Mouse (Mus musculus): ENCODE measurements around the gene BC051019. TPM values are rescaled to one million over a fixed set of nuclear protein-coding genes. Genes with fewer than 3 reads are reported as not detected.
A peak's percentile ranks its signal among the peaks of the same experiment; 100 is the strongest.

The BC051019 gene
- polyA plus RNA-seq, 1 experiment from 2014 or later = 0.14 TPM

DNA sequence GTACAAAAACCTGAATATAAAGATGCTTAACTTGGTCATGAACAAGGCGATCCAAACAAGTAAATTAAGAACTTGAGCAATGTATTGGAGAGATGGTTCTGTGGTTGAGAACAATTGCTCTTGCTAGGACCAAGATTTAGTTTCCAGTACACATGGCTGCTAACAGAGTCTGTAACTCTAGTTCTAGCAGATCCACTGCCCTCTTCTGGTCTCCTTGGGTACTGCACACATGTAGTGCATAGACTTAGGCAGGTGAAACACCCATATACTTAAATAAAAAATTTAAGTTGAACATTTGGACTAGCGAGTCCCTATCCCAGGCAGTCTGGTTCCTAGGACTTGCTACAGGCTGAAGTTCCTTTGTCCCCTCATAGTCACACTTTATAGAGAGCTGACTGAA, 1.0 kb downstream of the BC051019 start:
- Histone ChIP-seq H3K4me3 (ENCODE audit: low read depth, low read length) (no peak overlapping the region), H3K9me3 (ENCODE audit: control insufficient read depth, low read depth, low read length) (no peaks in the 10 kb centered on the region), H3K27ac (ENCODE audit: low read length) (no peak overlapping the region), H3K4me1 (ENCODE audit: control insufficient read depth, insufficient read depth, low read length) (no peaks in the 10 kb centered on the region), H3K27me3 (ENCODE audit: control insufficient read depth, insufficient read depth, low read length) (no peaks in the 10 kb centered on the region), H3K36me3 (ENCODE audit: control insufficient read depth, insufficient read depth, low read length) (no peaks in the 10 kb centered on the region), H3K4me2 (replicated peaks; ENCODE audit: low read depth, low read length) (no peak overlapping the region), H3K9ac (replicated peaks; ENCODE audit: low read depth, low read length) (no peak overlapping the region)
- ATAC-seq (ENCODE audit: insufficient number of reproducible peaks, insufficient read depth, low FRiP score, low read depth) = no peak
- 94% methylated on average over 2 of the region's 2 CpGs for WGBS

DNA sequence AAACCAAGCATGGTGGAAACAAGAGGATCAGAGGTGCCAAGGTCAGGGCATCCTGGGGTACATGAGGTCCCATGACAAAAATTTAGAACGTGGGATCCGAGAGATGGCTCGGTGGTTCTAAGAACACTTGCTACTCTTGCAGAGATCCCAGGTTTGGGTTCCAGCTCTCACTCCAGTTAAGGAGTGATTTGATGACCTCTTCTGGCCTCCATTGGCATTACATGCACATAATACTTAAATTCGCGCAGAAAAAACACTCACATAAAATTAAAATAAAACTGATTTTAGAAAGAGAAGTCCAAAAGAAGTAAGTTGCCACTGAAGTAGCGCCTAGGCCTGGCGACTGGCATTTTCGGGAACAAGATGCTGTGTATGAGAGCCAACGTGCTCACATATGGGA, 4.4 kb downstream of the BC051019 start:
- no peak overlapping the region for H3K4me3 ChIP-seq (ENCODE audit: low read depth, low read length)
- H3K4me2 ChIP-seq (replicated peaks; ENCODE audit: low read depth, low read length) = no peak overlapping the region
- no peaks in the 10 kb centered on the region for H3K36me3 ChIP-seq (ENCODE audit: control insufficient read depth, insufficient read depth, low read length)
- H3K9me3 ChIP-seq (ENCODE audit: control insufficient read depth, low read depth, low read length) = no peaks in the 10 kb centered on the region
- no peak overlapping the region for H3K27ac ChIP-seq (ENCODE audit: low read length)
- no peaks in the 10 kb centered on the region for H3K27me3 ChIP-seq (ENCODE audit: control insufficient read depth, insufficient read depth, low read length)
- H3K4me1 ChIP-seq (ENCODE audit: control insufficient read depth, insufficient read depth, low read length) = no peaks in the 10 kb centered on the region
- H3K9ac ChIP-seq (replicated peaks; ENCODE audit: low read depth, low read length) = no peak overlapping the region
- WGBS = 60% methylated on average over 9 of the region's 9 CpGs
- no peak for ATAC-seq (ENCODE audit: insufficient number of reproducible peaks, insufficient read depth, low FRiP score, low read depth)

DNA sequence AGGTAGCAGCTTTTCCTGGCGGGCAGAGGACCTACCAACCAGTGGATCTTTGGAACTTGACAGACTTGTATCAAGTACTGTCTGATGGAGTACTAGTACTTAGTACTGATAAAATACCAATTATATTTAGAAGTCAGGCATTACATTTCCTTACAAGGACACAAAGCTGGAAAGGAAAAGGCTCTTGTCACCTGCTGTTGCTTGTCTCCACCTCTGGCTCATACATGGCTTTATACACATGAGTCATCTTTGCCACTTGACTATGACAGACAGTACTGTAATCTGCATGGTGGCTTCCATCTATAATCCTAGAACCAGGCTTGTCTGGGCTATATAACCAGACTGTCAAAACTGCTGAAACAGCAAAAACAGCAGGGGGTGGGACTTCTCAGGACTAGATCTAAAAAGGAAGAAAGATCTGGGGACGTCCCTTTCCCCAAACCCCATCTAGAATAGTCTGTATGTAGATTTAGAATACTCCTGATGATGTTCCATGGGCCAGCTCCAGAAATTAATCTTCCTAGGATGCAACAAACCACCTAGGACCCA, 10.1 kb downstream of the BC051019 start:
- no peak overlapping the region for H3K4me3 ChIP-seq (ENCODE audit: low read depth, low read length)
- H3K36me3 ChIP-seq (ENCODE audit: control insufficient read depth, insufficient read depth, low read length) = no peaks in the 10 kb centered on the region; the same call in 1 of the 2 replicates
- no peak for ATAC-seq (ENCODE audit: insufficient number of reproducible peaks, insufficient read depth, low FRiP score, low read depth)
- H3K4me1 ChIP-seq (ENCODE audit: control insufficient read depth, insufficient read depth, low read length) = peaks cover 3% of the 10 kb centered on the region; the same call in 1 of the 2 replicates
- WGBS = 85% methylated on average over 2 of the region's 2 CpGs
- H3K27ac ChIP-seq (ENCODE audit: low read length) = no peak overlapping the region
- no peaks in the 10 kb centered on the region for H3K27me3 ChIP-seq (ENCODE audit: control insufficient read depth, insufficient read depth, low read length)
- no peak overlapping the region for H3K4me2 ChIP-seq (replicated peaks; ENCODE audit: low read depth, low read length)
- no peaks in the 10 kb centered on the region for H3K9me3 ChIP-seq (ENCODE audit: control insufficient read depth, low read depth, low read length)
- no peak overlapping the region for H3K9ac ChIP-seq (replicated peaks; ENCODE audit: low read depth, low read length)

GRCm38 (mm10) chr7:109712198-109712597, 11.5 kb downstream of the BC051019 start:
- ATAC-seq (ENCODE audit: insufficient number of reproducible peaks, insufficient read depth, low FRiP score, low read depth) = no peak
- H3K9me3 ChIP-seq (ENCODE audit: control insufficient read depth, low read depth, low read length) = no peaks in the 10 kb centered on the region
- 90% methylated on average over 7 of the region's 7 CpGs for WGBS
- H3K4me1 ChIP-seq (ENCODE audit: control insufficient read depth, insufficient read depth, low read length) = peaks cover 3% of the 10 kb centered on the region; the same call in 1 of the 2 replicates
- H3K9ac ChIP-seq (replicated peaks; ENCODE audit: low read depth, low read length) = no peak overlapping the region
- H3K36me3 ChIP-seq (ENCODE audit: control insufficient read depth, insufficient read depth, low read length) = no peaks in the 10 kb centered on the region; the same call in 1 of the 2 replicates
- no peak overlapping the region for H3K4me3 ChIP-seq (ENCODE audit: low read depth, low read length)
- H3K4me2 ChIP-seq (replicated peaks; ENCODE audit: low read depth, low read length) = no peak overlapping the region
- no peak overlapping the region for H3K27ac ChIP-seq (ENCODE audit: low read length)
- H3K27me3 ChIP-seq (ENCODE audit: control insufficient read depth, insufficient read depth, low read length) = no peaks in the 10 kb centered on the region

GRCm38 (mm10) chr7:109710069-109710468, 13.6 kb downstream of the BC051019 start:
- Histone ChIP-seq H3K9me3 (ENCODE audit: control insufficient read depth, low read depth, low read length) (no peaks in the 10 kb centered on the region), H3K9ac (replicated peaks; ENCODE audit: low read depth, low read length) (no peak overlapping the region), H3K27ac (ENCODE audit: low read length) (no peak overlapping the region), H3K36me3 (ENCODE audit: control insufficient read depth, insufficient read depth, low read length) (no peaks in the 10 kb centered on the region; the same call in 1 of the 2 replicates), H3K4me2 (replicated peaks; ENCODE audit: low read depth, low read length) (no peak overlapping the region), H3K4me3 (ENCODE audit: low read depth, low read length) (no peak overlapping the region), H3K27me3 (ENCODE audit: control insufficient read depth, insufficient read depth, low read length) (no peaks in the 10 kb centered on the region), H3K4me1 (ENCODE audit: control insufficient read depth, insufficient read depth, low read length) (peaks cover 3% of the 10 kb centered on the region; the same call in 1 of the 2 replicates)
- ATAC-seq (ENCODE audit: insufficient number of reproducible peaks, insufficient read depth, low FRiP score, low read depth) = no peak
- WGBS = 46% methylated on average over 1 of the region's 1 CpGs

GRCm38 (mm10) chr7:109708961-109709382, 14.7 kb downstream of the BC051019 start:
- Histone ChIP-seq H3K4me2 (replicated peaks; ENCODE audit: low read depth, low read length) (no peak overlapping the region), H3K4me3 (ENCODE audit: low read depth, low read length) (no peak overlapping the region), H3K9me3 (ENCODE audit: control insufficient read depth, low read depth, low read length) (no peaks in the 10 kb centered on the region), H3K27ac (ENCODE audit: low read length) (peak overlapping the region; percentile 30; the same call in 1 of the 2 replicates), H3K27me3 (ENCODE audit: control insufficient read depth, insufficient read depth, low read length) (no peaks in the 10 kb centered on the region), H3K36me3 (ENCODE audit: control insufficient read depth, insufficient read depth, low read length) (no peaks in the 10 kb centered on the region; the same call in 1 of the 2 replicates), H3K4me1 (ENCODE audit: control insufficient read depth, insufficient read depth, low read length) (peaks cover 3% of the 10 kb centered on the region; the same call in 1 of the 2 replicates), H3K9ac (replicated peaks; ENCODE audit: low read depth, low read length) (no peak overlapping the region)
- no peak for ATAC-seq (ENCODE audit: insufficient number of reproducible peaks, insufficient read depth, low FRiP score, low read depth)
- 42% methylated on average over 3 of the region's 3 CpGs for WGBS

DNA sequence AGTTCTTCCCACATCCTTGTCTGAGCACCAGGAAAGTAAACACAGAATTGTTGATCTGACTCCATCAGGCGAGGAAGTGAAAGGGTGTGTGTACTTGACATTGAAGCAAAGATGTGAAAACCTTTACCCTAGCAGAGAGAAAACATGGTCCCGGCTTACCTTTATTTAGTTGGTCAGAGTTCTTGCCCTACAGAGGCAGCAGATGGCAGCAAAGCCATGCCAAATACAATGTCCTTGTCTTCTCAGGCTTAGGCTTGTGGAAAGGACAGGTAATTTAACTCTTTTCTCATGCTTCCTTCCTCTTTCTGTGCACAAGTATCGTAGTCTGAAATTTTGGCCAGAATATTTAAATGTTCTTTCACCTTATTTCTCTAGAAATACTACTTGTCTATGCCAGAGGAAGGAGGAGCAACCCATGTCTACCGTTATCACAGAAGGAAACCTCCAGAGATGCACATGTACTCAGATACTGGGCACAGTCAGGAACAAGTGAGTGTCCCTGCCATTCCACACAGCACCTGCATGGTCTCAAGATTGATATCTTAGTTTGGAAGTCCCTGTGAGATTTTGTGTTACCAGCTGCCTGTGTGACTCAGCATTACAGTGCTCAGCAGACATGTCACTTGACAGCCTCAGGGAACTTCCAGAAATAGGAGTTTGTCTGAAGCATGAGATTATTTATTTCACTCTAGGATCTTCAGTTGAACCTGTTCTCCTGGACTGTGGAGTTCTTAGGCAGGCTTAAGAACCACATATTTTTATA, 16.4 kb downstream of the BC051019 start:
- Histone ChIP-seq H3K4me1 (ENCODE audit: control insufficient read depth, insufficient read depth, low read length) (peaks cover 9% of the 10 kb centered on the region; the same call in 1 of the 2 replicates), H3K27me3 (ENCODE audit: control insufficient read depth, insufficient read depth, low read length) (no peaks in the 10 kb centered on the region), H3K9me3 (ENCODE audit: control insufficient read depth, low read depth, low read length) (no peaks in the 10 kb centered on the region), H3K36me3 (ENCODE audit: control insufficient read depth, insufficient read depth, low read length) (no peaks in the 10 kb centered on the region; the same call in 1 of the 2 replicates), H3K9ac (replicated peaks; ENCODE audit: low read depth, low read length) (no peak overlapping the region), H3K4me2 (replicated peaks; ENCODE audit: low read depth, low read length) (no peak overlapping the region), H3K27ac (ENCODE audit: low read length) (no peak overlapping the region), H3K4me3 (ENCODE audit: low read depth, low read length) (no peak overlapping the region)
- ATAC-seq (ENCODE audit: insufficient number of reproducible peaks, insufficient read depth, low FRiP score, low read depth) = no peak
- WGBS = 35% methylated on average over 4 of the region's 4 CpGs

DNA sequence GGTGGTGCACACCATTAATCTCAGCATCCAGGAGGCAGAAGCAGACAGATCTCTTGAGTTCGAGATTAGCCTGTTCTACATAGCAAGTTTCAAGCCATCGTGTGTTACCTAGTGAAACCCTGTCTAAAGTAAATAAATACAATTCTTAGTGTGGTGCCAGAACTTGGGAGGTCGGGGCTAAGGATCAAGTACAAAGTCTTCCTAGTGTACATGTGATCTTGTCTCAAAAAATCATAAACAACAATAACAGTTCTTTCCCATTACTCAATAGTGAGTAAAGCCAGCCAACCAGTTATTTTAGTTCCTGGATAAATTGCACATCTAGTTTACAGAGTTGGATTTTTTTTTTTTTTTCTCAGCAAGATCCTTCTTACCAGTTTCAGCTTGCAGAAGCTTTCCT, 19.2 kb downstream of the BC051019 start:
- WGBS = 47% methylated on average over 3 of the region's 3 CpGs
- peaks cover 9% of the 10 kb centered on the region; the same call in 1 of the 2 replicates for H3K4me1 ChIP-seq (ENCODE audit: control insufficient read depth, insufficient read depth, low read length)
- peak overlapping the region; percentile 69 for H3K4me2 ChIP-seq (replicated peaks; ENCODE audit: low read depth, low read length)
- no peaks in the 10 kb centered on the region for H3K9me3 ChIP-seq (ENCODE audit: control insufficient read depth, low read depth, low read length)
- H3K9ac ChIP-seq (replicated peaks; ENCODE audit: low read depth, low read length) = no peak overlapping the region
- H3K27me3 ChIP-seq (ENCODE audit: control insufficient read depth, insufficient read depth, low read length) = no peaks in the 10 kb centered on the region
- no peak for ATAC-seq (ENCODE audit: insufficient number of reproducible peaks, insufficient read depth, low FRiP score, low read depth)
- H3K4me3 ChIP-seq (ENCODE audit: low read depth, low read length) = peak overlapping the region; percentile 72
- no peaks in the 10 kb centered on the region; the same call in 1 of the 2 replicates for H3K36me3 ChIP-seq (ENCODE audit: control insufficient read depth, insufficient read depth, low read length)
- no peak overlapping the region for H3K27ac ChIP-seq (ENCODE audit: low read length)
